Mouse (Mus musculus) neural tube, embryonic 15.5 days (tissue): Measurements from ENCODE around the gene Wdr93. TPM values are rescaled to one million over a fixed set of nuclear protein-coding genes. Genes with fewer than 3 reads are reported as not detected.

ENCODE experiments used
- ATAC-seq: fragments of 200-750 bp; cut with Nextera tagmentation; 2 replicates; pipeline ENCODE4 v1.8.0; 2017; ENCODE audit warnings: mild to moderate bottlenecking, moderate TSS enrichment, moderate library complexity; ENCODE audit not compliant: low FRiP score
- H3K27ac ChIP-seq: fragments of 300-500 bp; sonication (generic); replicated peaks from 2 replicates; pipeline ENCODE4 v1.5.1; 2015; ENCODE audit warnings: mild to moderate bottlenecking, inconsistent platforms
- H3K27me3 ChIP-seq: fragments of 300-500 bp; sonication (generic); replicated peaks from 2 replicates; pipeline ENCODE4 v1.6.1; 2015; ENCODE audit warnings: inconsistent platforms
- H3K36me3 ChIP-seq: fragments of 300-500 bp; sonication (generic); 2 replicates; pipeline ENCODE4 v1.6.1; 2015; ENCODE audit warnings: inconsistent platforms
- H3K4me1 ChIP-seq: fragments of 300-500 bp; sonication (generic); 2 replicates; pipeline ENCODE4 v1.6.1; 2015; ENCODE audit warnings: inconsistent platforms
- H3K4me2 ChIP-seq: fragments of 300-500 bp; sonication (generic); 2 replicates; pipeline ENCODE4 v1.6.1; 2015; ENCODE audit warnings: inconsistent platforms, mild to moderate bottlenecking, moderate library complexity
- H3K4me3 ChIP-seq: fragments of 300-500 bp; sonication (generic); replicated peaks from 2 replicates; pipeline ENCODE4 v1.5.1; 2015; ENCODE audit warnings: mild to moderate bottlenecking, inconsistent platforms
- H3K9ac ChIP-seq: fragments of 300-500 bp; sonication (generic); replicated peaks from 2 replicates; pipeline ENCODE4 v1.6.1; 2015; ENCODE audit warnings: mild to moderate bottlenecking, inconsistent platforms
- H3K9me3 ChIP-seq: fragments of 300-500 bp; sonication (generic); replicated peaks from 2 replicates; pipeline ENCODE4 v1.6.1; 2016; ENCODE audit warnings: inconsistent platforms
- WGBS: fragments of 180-500 bp; shearing (Covaris S2); methylation state at CpG from one replicate; pipeline ENCODE4 v1.1.7; 2015; ENCODE audit warnings: mixed read lengths; 5-methylcytosine and 5-hydroxymethylcytosine counted together
- polyA plus RNA-seq: library from polyadenylated mRNA; unstranded; fragments of >200 nt; fragmentation: Nextera tagmentation; extraction: Ambion mirVana; gene quantifications from 2 replicates; pipeline ENCODE4 v1.2.1, GENCODE M21; 2015

Wdr93 gene
- polyA plus RNA-seq, 1 experiment from 2014 or later, result 0.19 TPM

DNA sequence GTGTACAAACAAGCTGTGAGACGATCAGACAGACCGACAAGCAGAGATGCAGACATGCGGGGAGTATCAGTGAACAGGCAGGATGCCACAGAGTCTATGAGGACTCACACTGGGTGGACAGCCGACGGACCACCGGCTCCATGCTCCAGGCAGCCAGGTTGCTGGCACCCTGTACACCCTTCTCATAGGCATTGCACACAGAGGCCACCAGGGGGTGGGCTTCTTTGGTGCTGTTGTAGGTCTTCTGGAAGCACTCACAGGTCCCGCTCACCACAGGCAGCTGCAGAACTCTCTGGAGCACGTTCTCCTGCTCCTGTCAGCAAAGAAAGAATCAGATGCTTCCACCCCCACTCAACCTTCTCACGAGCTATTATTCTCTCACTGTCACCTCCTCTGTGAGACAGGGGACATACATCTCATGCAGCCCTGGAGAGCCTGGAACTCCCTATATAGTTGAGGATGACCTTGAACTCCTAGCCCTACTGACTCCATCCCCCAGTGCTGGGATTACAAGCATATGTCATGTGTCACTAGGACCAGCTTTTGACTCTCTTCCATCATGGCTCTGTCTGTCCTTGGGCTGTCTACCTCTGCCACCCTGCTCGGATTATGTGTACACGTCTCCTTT is 13.1 kb upstream of the Wdr93 start:
- Histone ChIP-seq H3K27ac (no peak overlapping the region), H3K4me1 (no peaks in the 10 kb centered on the region), H3K9ac (no peak overlapping the region), H3K4me3 (no peak overlapping the region), H3K9me3 (no peaks in the 10 kb centered on the region), H3K36me3 (no peaks in the 10 kb centered on the region), H3K27me3 (0 out of 2 replicates have a peak, but pooled peaks cover 7% of the 10 kb centered on the region), H3K4me2 (no peak overlapping the region)
- ATAC-seq, result no peak
- 68% methylated on average over 11 of the region's 11 CpGs for WGBS

DNA sequence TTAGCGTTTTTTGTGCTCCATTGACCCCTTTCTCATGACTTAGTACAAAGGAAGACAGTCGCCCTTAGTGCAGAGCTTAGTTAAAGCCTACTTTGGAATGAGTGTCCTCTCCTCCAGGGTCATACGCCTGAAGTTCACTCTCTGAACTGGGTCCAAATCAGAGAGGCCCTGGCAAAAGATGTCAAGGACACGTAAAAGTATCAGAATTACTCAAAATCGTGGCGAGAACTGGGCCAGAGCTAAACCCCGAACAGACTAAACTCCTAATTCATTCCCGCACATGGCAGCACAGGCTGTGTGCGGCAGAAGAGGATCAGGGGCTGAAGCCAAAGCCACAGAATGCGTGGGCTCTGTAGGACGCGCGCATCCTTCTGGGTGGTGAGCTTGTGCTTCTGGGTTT is 11.5 kb upstream of the Wdr93 start:
- Histone ChIP-seq H3K9ac (no peak overlapping the region), H3K4me2 (no peak overlapping the region), H3K27ac (no peak overlapping the region), H3K4me1 (no peaks in the 10 kb centered on the region), H3K36me3 (no peaks in the 10 kb centered on the region), H3K27me3 (0 out of 2 replicates have a peak, but pooled peaks cover 7% of the 10 kb centered on the region), H3K9me3 (no peaks in the 10 kb centered on the region), H3K4me3 (no peak overlapping the region)
- 81% methylated on average over 13 of the region's 13 CpGs for WGBS
- ATAC-seq, result no peak

DNA sequence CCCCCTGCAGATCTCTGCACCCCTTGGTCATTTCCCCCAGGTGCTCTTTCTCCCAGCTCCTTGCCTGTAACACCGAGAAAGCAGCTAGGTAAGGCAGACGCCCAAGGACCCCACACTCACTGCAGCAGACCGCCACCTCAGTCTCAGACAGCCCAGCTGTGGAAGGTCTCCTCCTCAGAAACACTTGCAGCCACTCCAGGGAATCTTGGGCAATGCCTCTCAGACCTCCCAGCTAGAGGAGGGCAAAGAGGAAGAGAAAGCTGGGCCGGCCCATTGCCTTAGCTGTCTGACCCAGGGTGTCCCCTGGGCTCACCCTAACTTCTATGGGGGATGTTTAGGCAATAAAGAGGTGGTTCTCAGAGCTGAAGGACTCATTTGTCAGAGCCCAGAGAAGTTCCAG is 10.3 kb upstream of the Wdr93 start, which contains the start of gene Plin1:
Plin1 (minus strand) TSS at position 282 of the 400 bp plus-strand sequence.
- H3K4me3 ChIP-seq, result no peak within 1 kb of the TSS
- 0 out of 2 replicates have a peak, but pooled peaks cover 7% of the 10 kb centered on the region for H3K27me3 ChIP-seq
- no peak within 1 kb of the TSS for H3K27ac ChIP-seq
- H3K4me2 ChIP-seq, result no peak within 1 kb of the TSS
- no peaks in the 10 kb centered on the region for H3K4me1 ChIP-seq
- WGBS, result 68% methylated on average over 4 of the region's 4 CpGs
- ATAC-seq, result no peak
- H3K36me3 ChIP-seq, result 0 out of 2 replicates have a peak, but pooled peaks cover 3% of the 10 kb centered on the region
- no peaks in the 10 kb centered on the region for H3K9me3 ChIP-seq
- H3K9ac ChIP-seq, result no peak within 1 kb of the TSS

- Histone ChIP-seq H3K36me3 (0 out of 2 replicates have a peak, but pooled peaks cover 6% of the 10 kb centered on the region), H3K27ac (no peak overlapping the region), H3K4me2 (no peak overlapping the region), H3K9ac (no peak overlapping the region), H3K4me1 (no peaks in the 10 kb centered on the region), H3K27me3 (no peaks in the 10 kb centered on the region), H3K9me3 (no peaks in the 10 kb centered on the region), H3K4me3 (no peak overlapping the region)
- 84% methylated on average over 8 of the region's 8 CpGs for WGBS
- ATAC-seq, result no peak
These were observed 8.4 kb upstream of the Wdr93 start for GRCm38 (mm10) chr7:79734563-79734962.

GRCm38 (mm10) chr7:79736511-79736910 is 6.5 kb upstream of the Wdr93 start:
- WGBS, result 92% methylated on average over 14 of the region's 14 CpGs
- H3K4me2 ChIP-seq, result no peak overlapping the region

GRCm38 (mm10) chr7:79738913-79739312 is 4.0 kb upstream of the Wdr93 start:
- no peak overlapping the region for H3K4me3 ChIP-seq
- H3K4me2 ChIP-seq, result no peak overlapping the region
- no peaks in the 10 kb centered on the region for H3K27me3 ChIP-seq
- no peak overlapping the region for H3K27ac ChIP-seq
- ATAC-seq, result no peak
- 95% methylated on average over 2 of the region's 2 CpGs for WGBS
- H3K9me3 ChIP-seq, result no peaks in the 10 kb centered on the region
- H3K36me3 ChIP-seq, result 0 out of 2 replicates have a peak, but pooled peaks cover 6% of the 10 kb centered on the region
- peaks cover 13% of the 10 kb centered on the region for H3K4me1 ChIP-seq
- no peak overlapping the region for H3K9ac ChIP-seq

More at GRCm38 (mm10) chr7:79736511-79736910, 6.5 kb upstream of the Wdr93 start:
- Histone ChIP-seq H3K27me3 (no peaks in the 10 kb centered on the region), H3K9ac (no peak overlapping the region), H3K27ac (no peak overlapping the region), H3K36me3 (0 out of 2 replicates have a peak, but pooled peaks cover 6% of the 10 kb centered on the region), H3K4me1 (no peaks in the 10 kb centered on the region), H3K4me3 (no peak overlapping the region), H3K9me3 (no peaks in the 10 kb centered on the region)
- no peak for ATAC-seq

GRCm38 (mm10) chr7:79740279-79740678 is 2.7 kb upstream of the Wdr93 start:
- H3K36me3 ChIP-seq, result 0 out of 2 replicates have a peak, but pooled peaks cover 6% of the 10 kb centered on the region
- H3K27ac ChIP-seq, result no peak overlapping the region
- no peaks in the 10 kb centered on the region for H3K9me3 ChIP-seq
- no peak for ATAC-seq
- H3K4me3 ChIP-seq, result no peak overlapping the region
- H3K4me2 ChIP-seq, result no peak overlapping the region
- 81% methylated on average over 4 of the region's 4 CpGs for WGBS
- peaks cover 13% of the 10 kb centered on the region for H3K4me1 ChIP-seq
- no peak overlapping the region for H3K9ac ChIP-seq
- no peaks in the 10 kb centered on the region for H3K27me3 ChIP-seq

GRCm38 (mm10) chr7:79742277-79742658 is 695 bp upstream of the Wdr93 start:
- Histone ChIP-seq H3K4me3 (peak overlapping the region; percentile 62), H3K36me3 (0 out of 2 replicates have a peak, but pooled peaks cover 4% of the 10 kb centered on the region), H3K4me1 (peaks cover 13% of the 10 kb centered on the region), H3K4me2 (peak overlapping the region; percentile 99), H3K9me3 (no peaks in the 10 kb centered on the region), H3K9ac (peak overlapping the region; percentile 49; the same call in 1 of the 2 replicates), H3K27ac (no peak overlapping the region), H3K27me3 (no peaks in the 10 kb centered on the region)
- WGBS, result 17% methylated on average over 11 of the region's 11 CpGs
- peak; percentile 8; the same call in 1 of the 2 replicates for ATAC-seq

DNA sequence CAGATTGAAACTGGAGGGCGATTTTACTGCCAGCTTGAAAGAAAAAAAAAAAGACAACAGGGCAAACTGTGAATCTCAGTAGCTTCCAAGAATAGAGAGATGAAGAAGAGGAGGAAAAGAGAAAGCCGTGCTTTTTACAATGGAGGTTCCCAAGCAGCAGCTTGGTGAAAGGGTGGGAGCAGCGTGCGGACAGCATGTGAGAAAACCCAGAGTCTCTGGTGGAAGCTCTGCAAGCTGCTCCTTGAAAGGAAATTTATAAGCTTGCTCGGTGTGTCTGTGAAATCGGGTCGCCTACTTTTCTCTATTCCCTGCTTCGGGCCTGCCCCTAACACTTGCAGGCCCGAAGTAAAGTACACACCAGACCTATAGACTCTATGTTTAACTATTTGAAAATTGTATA is 1.1 kb downstream of the Wdr93 start:
- Histone ChIP-seq H3K36me3 (no peaks in the 10 kb centered on the region), H3K27ac (no peak overlapping the region), H3K9me3 (no peaks in the 10 kb centered on the region), H3K4me3 (no peak overlapping the region), H3K9ac (no peak overlapping the region), H3K4me2 (no peak overlapping the region), H3K27me3 (no peaks in the 10 kb centered on the region), H3K4me1 (peaks cover 13% of the 10 kb centered on the region)
- no peak for ATAC-seq
- 89% methylated on average over 9 of the region's 9 CpGs for WGBS

- no peaks in the 10 kb centered on the region for H3K27me3 ChIP-seq
- H3K4me2 ChIP-seq, result no peak overlapping the region
- 77% methylated on average over 5 of the region's 5 CpGs for WGBS
- no peaks in the 10 kb centered on the region for H3K36me3 ChIP-seq
- no peak overlapping the region for H3K9ac ChIP-seq
- no peak overlapping the region for H3K4me3 ChIP-seq
- no peak overlapping the region for H3K27ac ChIP-seq
- no peak for ATAC-seq
- peaks cover 13% of the 10 kb centered on the region for H3K4me1 ChIP-seq
- no peaks in the 10 kb centered on the region for H3K9me3 ChIP-seq
These were observed 1.6 kb downstream of the Wdr93 start for GRCm38 (mm10) chr7:79744585-79744984.

DNA sequence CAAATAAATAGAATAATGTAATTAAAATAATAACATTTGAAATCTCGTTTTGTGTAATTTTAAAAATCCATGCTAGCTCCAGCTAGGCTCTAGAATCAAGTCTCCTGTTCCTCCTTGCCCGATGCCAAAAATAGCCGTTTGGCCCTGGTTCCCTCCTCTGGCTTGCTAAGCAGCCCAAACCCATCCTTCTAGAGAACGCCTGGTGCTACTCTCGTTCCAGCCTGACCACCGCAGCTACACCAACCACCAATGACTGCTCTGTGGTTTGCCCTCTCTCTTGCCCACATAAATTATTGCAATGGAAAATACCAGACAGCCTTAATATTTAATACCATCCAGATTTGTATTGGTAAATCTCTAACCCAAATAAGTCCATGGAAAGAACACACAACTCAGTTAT is 4.7 kb downstream of the Wdr93 start:
- H3K4me2 ChIP-seq, result no peak overlapping the region
- H3K4me1 ChIP-seq, result peaks cover 9% of the 10 kb centered on the region
- no peaks in the 10 kb centered on the region for H3K27me3 ChIP-seq
- no peak for ATAC-seq
- no peaks in the 10 kb centered on the region for H3K36me3 ChIP-seq
- H3K9ac ChIP-seq, result no peak overlapping the region
- H3K4me3 ChIP-seq, result no peak overlapping the region
- no peaks in the 10 kb centered on the region for H3K9me3 ChIP-seq
- 79% methylated on average over 6 of the region's 6 CpGs for WGBS
- H3K27ac ChIP-seq, result no peak overlapping the region

- H3K36me3 ChIP-seq, result no peaks in the 10 kb centered on the region
- no peak overlapping the region for H3K27ac ChIP-seq
- H3K9ac ChIP-seq, result no peak overlapping the region
- no peak for ATAC-seq
- H3K4me1 ChIP-seq, result no peaks in the 10 kb centered on the region
- no peaks in the 10 kb centered on the region for H3K27me3 ChIP-seq
- no peaks in the 10 kb centered on the region for H3K9me3 ChIP-seq
- no peak overlapping the region for H3K4me3 ChIP-seq
- H3K4me2 ChIP-seq, result no peak overlapping the region
- 91% methylated on average over 6 of the region's 6 CpGs for WGBS
These were observed 6.5 kb downstream of the Wdr93 start for GRCm38 (mm10) chr7:79749511-79749910.
